Mouse (Mus musculus): ENCODE measurements at regions not wholly inside any gene's neighbourhood (a gene's known extent, or its start where the extent isn't known, plus 50 kb on each side); places are given as distances from the start of the nearest gene placed in this dataset.
"Not testable (repeated sequence)": the region's sequence is repeated elsewhere in the genome, so short reads cannot be mapped to it uniquely, and the experiment has no call there.

DNA sequence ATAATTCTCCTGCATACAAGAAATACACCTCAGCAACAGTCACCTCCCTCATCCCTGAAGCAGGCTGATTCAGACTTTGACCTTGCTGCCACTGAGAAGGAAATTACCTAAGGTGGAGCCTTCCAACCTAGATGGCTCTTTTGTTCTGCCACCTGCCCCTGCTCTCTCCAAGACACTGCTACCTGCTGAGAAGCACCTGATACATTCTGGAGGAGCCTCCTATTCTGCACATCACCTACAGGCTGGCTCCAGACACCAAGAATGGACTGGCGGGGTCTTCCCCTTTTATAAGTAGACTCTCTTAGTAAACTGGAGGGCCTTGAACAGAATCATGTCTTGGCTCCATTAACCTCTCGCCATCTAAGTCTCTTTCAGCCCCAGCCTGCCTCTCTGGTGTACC is 1149.5 kb upstream of the 2610301B20Rik start:
- not testable (repeated sequence) for DNase-seq (ENCODE audit: low spot score)

DNA sequence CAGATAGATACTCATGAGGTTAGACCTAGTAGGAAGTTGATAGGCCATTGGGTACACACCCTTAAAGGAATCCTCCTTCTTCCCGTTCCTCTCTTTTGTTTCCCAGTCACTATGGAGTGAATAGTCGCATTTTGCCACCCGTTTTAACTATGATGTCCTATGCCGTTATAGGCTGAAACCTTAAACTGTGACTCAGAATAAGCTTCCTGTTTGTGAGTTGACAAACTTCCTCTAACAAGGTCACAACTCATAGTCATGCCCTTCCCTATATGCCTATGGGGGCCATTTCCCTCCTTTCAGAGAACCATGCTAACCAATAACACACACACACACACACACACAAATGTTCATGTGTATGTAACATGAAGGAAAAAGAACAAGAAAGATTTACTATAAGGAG is 1136.6 kb upstream of the 2610301B20Rik start:
- no peak for DNase-seq (ENCODE audit: low spot score)

DNA sequence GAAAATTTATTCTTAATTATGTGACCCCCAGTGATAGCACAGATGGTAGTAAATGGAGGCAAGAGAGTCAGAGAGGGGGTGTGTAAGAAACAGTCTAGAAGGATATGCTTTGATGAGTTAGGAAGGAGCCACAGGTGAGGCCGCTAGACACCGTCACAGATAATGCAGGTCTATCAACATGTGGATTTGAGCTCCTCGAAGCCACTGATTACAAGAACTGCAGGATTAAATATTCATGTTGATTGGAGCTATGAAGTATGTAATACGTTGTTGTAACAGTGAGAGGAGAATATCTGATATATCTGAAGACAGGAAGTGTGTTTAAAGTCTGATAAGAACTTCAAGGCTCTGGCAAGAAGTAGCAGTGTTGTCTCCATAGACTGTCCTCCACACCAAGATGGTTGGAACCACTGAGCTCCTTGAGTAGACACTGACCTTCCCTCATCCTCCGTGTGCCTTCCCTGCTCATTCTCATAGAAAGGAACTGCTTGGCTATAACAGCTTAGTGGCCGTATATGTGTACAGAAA is 1126.8 kb upstream of the 2610301B20Rik start:
- no peak for DNase-seq (ENCODE audit: low spot score)

DNA sequence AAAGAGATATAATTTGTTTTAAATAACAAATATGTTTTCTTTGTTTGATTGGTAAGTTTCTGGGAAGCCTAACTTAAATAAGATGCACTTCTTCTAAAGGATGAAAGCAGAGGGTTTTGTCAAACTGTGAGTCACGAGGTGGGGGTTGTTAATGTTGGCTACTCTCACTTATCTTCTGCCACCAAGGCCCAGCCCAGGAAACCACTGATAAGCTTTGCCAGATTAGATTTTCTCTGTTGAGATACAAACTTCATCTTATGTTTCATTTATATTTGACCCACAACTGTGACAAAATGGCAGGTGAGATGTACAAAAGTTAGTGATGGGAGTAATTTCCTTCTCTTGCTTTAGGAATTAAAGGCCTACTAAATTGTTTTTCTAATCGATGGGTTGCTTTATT is 1126.2 kb upstream of the 2610301B20Rik start:
- no peak for DNase-seq (ENCODE audit: low spot score)

DNA sequence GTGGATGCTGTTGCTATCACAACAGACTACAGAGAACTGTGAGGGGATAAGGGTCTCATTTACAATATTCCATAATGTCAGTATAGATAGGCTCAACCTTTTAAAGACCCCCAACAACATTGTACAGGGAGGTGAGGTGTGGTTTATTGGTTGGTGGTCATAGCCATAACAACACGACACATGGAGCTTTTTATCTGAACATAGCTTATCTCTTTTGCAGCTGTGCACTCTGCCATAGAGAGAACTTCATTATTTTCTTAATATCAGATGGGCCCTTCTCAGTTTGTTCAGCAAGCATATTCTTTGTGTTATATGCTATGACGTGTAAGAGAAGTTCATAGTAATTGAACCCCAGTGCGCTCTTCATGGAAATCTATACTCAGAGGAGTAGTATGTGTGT is 1124.4 kb upstream of the 2610301B20Rik start:
- DNase-seq (ENCODE audit: low spot score): no peak

DNA sequence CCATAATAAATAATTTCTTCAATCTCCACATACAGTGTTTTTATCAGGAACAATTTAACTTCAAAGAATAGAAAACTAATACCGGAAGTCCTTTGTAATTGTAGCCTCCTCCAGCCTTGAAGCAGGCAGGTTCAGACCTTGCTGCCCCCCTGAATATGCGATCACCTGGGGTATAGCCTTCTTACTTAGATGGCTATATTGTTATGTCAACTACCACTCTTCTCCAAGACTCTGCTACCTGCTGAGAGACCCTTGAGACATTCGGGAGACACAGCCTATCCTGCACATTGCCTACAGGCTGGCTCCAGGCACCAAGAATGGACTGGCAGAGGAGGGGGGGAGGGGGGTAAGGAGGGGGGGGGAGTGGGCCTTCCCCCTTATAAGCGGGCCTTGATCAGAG is 1123.9 kb upstream of the 2610301B20Rik start:
- no peak for DNase-seq (ENCODE audit: low spot score)

DNA sequence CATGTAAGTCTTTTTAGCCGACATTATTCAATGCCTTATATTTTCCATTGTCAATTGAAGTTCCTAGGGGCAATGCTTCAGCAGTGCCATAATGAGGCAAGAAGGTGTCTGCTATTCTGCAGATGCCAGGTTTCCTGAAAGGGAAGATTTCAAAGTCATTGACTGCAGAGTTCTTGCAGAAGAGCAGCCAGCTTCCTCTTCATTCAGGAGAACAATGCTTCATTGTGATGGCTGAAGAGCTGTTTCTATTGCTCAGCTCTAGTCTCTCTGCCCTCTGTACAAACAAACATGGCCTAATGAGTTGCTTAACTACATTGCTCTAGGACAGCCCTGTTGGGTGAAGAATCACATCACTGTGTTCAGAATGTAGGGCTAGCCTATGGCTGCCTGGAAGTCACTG is 1111.0 kb upstream of the 2610301B20Rik start:
- no peak for DNase-seq (ENCODE audit: low spot score)

DNA sequence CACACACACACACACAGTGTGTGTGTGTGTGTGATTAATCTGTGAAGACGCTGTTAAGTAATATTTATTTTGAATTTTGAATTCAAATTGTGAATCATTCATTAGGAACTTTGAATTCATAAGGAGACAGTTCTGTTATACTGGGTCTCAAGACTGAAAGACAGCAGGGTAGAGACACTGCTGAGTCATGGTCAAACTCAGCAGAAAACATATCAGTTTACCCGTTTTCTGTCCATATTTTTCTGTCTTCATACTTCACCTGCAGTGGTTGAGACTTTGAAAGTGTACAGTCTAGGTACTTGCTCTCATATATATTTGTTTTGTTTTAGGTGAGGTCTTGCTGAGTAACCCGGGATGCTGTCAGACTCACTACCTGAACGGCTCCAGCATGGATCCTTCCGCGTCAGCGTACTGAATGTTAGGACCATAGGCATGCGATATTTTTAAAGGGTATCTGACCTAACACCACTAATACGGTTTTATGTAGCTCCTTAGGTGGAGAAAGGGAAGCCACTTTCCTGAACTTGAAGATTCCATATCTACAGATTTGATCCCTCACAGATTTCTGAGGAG is 1104.6 kb upstream of the 2610301B20Rik start:
- peak; percentile 56 for DNase-seq (ENCODE audit: low spot score)

DNA sequence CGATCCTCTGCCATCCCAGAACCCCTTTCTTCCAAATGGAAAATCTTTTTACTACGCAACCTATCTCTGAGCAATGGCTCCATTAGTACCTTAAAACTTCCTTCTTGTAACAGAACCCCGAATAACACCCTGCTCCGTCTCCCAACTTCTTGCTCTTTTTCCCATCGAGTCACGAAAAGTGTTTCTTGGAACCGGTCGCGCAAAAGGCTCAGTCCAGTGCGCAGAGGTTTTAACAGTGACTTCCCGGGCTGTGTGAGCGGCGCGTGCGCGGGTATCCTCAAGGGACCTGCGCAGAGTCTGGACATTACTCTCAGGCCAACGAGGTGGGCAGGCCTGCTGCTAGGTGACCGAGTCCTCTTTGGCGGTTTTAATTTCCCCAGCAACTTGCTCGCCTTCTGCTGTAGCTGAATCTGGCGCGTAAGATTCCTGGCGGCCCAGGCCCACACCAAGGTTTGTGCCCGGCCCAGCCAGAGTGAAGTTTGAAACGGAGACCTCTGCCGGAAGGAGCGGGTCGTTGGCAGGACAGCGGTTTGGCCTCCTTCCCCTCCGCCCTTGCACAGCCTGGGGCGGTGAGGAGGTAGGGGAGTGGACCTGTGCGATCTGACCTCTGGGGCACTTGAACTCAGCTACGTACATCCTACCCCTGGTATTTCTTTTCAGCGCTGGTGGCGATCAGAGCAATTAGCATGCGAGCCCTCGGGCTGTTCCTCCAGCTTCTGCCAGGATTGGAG is 1103.8 kb upstream of the 2610301B20Rik start:
- peak; percentile 84 for DNase-seq (ENCODE audit: low spot score)

DNA sequence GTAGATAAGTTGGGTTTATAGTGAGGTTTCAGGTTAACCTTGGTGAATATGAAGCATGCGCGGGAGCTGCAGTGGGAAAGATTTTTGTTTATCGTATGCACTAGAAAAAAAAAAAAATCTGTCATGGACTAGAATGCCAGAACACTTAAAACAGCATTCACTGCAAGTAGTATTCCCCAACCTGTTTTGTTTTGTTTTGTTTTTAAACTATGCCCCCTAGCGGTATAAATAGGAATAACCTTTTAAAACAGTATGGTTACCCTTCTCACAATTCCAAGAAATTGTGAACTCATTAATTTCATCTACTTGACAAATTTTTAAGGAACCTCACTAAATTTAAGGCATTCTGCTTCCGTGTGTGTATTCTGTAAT is 1103.2 kb upstream of the 2610301B20Rik start:
- DNase-seq (ENCODE audit: low spot score): no peak

DNA sequence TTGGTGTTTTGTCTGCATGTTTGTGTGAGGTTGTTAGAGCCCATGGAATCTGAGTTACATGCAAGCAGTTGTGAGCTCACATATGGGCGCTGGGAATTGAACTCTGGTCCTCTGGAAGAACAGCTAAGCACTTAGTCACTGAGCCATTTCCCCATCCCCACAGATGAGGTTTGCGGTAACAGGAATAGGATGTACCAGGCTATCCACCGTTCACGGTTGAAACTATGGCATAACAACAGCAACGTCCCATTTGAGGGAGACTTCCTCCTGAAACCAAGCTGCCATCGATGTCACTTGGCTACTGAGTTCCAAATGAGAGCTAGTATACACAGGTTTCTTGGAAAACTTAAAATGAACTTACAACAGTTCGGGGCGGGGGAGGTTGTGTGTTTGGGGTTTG is 1095.9 kb upstream of the 2610301B20Rik start:
- no peak for DNase-seq (ENCODE audit: low spot score)

DNA sequence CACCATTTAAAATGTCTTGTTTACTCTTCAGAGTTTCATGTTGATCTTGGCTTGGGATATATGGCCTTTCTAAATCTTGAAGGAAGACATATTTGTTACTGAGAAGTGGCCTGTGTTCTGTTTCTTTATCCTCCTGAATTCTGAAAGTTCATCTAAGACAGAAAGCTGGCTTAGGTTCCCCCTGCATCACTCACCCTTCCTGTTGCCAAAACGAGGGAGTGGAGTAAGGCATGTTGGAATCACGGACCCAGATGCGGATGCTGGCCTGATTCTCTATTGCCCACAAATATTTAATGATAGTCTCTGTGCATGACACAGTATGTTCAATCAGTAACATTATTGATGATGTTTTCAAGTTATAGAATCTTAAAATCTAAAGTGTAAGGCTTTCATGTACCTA is 1094.7 kb upstream of the 2610301B20Rik start:
- DNase-seq (ENCODE audit: low spot score): no peak

DNA sequence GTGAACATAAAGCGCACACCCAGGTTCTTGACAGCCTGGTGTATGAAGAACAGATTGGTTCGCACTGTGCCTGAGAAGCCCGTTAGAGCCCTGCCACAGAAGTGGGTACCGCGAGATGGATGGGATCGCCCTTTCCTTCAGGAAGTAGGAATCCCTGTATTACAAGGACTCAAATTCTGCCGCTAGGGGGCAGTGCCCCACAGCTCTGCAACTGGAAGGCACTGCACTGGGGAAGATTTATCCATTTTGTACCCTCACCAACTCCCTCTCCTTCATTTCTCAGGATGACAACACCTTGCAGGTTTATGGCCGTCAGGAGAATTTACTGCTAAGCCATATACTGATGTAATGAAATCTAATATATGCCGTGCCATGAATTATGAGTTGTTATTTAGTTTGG is 1094.1 kb upstream of the 2610301B20Rik start:
- DNase-seq (ENCODE audit: low spot score): peak; percentile 43

DNA sequence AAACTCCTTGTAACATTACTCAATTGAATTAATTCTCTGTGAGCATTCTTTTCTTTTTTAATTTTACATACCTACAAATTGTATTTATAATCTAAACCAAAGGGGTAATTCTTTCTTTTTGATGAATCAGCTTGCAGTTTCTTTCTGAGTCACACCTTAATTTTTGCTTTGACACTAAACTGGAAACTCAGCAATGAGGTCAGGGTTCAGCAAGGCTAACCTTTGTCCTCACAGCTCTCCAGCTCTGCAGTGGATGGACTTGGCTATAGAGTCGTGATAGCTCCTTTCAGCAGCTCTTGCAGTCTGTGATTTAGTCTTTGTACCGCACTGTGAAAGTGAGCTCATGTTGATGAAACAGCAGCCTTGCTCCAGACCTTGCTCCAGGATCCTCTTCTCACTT is 1093.0 kb upstream of the 2610301B20Rik start:
- DNase-seq (ENCODE audit: low spot score): peak; percentile 54

DNA sequence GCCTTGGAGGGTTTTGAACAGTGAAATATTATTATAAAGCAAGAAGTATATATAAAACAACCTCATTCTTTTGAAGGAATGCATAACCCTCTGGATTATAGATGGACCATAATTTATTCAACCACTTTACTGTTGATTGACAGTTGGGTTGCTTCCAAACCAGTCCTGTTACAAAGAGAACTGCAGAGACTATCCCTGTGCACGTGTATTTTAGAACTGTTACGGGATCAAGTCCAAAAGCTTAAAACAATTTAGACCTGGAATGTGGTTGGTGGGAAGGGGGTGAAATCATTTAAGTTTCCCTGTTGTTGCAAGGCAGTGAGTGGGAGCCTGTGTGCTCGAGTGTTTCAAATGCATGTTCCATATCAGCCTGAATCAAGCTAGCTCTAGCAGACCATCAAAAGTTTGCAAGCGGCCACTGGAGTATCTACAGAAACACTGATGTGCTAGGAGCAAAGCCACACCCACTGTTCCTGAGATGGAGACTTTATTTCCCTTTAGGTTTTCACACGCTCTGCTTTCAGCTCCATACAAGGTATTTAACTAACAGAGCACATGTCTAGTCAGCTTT is 1086.4 kb upstream of the 2610301B20Rik start:
- no peak for DNase-seq (ENCODE audit: low spot score)

DNA sequence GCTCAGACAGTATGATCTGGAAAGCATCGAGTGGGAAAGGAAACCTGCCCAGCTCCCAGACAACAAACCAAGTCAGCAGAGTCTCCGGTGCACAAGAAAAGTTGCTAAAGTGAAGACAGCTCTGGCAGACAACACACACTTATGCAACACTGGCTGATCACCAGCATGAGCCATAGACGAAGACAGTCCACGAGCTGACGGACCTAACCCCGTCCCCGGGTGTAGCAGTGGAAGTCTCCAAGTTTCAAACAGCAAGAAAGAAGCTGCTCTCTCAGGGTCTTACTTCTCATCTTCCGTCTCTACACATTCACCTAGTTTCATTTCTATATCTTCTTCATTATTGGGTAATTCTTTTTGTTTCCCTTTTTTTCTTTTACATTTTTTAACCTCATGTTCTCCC is 1083.8 kb upstream of the 2610301B20Rik start:
- DNase-seq (ENCODE audit: low spot score): no peak

Measured in yolk sac, embryonic 10.5 days (tissue).